Mouse (Mus musculus) B cell, adult 2 months (primary cell): ENCODE results near the gene Nr4a1.

Source experiments
- DNase-seq, 2 experiments: peaks; one replicate each; pipeline ENCODE4 v3.0.0; 2022

Nr4a1 gene

DNA sequence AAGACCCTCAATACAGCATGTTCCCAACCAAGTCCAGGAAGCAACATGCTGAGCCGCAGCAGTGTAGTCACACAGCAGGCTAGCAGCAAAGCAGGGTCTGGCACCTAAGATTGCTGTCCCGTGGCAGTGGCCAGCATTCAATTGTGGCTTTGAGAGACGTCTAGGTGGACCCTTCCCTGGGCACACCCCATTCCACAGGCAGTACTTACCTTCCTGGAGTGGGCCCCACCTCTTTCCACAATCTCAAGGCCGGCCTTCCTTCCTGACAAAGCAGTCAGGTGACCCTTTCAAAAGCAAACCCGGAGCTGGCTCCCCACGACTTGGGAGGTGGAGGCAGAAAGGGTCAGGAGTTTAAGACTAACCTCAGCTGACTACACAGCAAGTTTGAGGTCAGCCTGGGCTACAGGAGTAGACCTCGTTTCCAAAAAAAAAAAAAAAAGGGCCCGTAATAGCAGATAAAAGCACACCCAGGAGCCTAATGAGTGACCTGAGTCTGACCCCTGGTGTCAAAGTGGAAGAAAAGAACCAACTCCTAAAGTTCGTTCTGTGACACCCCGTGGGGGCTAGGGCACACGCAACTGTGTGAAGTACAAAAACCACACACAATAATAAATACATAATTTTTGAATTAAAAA lies 20.3 kb upstream of the Nr4a1 start:
- DNase-seq: no peak

DNA sequence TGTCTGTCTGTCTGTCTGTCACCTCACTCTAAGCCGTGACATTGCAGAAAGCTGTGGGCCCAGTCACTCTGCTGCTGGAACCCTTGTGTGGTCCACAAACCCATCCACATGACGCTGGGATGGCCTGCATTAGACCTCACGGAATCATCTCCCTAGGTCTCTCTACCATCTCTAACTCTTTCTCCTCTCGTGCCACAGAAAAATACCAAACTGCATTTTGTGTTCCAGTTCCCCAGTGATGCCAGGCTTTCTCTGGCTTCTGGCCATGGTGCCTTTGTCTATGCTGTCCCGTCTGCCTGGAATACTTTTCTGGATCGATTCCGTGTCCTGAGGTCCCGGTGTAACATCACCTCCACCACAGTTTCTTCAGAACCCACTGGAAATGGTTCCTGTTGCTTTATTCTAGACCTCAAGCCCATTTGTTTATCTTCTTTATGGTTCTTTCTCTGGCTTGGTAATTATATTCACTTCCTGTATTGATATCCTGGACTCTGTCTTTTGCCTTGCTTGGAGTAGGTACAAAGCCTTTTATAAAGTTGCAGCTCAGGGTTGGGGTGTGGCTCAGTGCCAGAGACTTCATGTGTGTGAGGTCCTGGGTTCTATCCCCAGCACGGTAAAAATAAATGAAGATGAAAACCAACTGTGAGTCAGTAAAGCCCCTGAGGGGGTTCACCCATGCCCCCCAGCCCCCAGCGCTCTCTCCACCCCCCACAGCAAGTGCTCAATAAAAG lies 19.3 kb upstream of the Nr4a1 start:
- DNase-seq: no peak

DNA sequence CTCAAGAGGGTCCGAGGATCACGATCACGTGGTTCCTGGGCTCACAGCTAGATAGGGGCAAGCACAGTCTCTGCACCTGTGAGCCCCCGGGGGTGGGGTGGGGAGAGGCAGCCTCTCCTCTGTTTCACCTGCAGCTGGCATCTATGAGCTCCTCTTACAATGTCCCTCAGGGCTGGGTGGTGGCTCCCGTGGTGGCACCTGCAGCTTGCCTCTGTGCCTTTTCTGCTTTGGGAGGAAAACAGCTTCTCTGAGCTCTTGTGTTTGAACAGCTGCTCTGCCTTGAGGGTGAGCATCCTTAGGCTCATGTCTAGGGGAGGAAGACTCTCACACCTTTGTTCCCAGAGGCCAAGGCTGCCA lies 18.7 kb upstream of the Nr4a1 start:
- no peak for DNase-seq

DNA sequence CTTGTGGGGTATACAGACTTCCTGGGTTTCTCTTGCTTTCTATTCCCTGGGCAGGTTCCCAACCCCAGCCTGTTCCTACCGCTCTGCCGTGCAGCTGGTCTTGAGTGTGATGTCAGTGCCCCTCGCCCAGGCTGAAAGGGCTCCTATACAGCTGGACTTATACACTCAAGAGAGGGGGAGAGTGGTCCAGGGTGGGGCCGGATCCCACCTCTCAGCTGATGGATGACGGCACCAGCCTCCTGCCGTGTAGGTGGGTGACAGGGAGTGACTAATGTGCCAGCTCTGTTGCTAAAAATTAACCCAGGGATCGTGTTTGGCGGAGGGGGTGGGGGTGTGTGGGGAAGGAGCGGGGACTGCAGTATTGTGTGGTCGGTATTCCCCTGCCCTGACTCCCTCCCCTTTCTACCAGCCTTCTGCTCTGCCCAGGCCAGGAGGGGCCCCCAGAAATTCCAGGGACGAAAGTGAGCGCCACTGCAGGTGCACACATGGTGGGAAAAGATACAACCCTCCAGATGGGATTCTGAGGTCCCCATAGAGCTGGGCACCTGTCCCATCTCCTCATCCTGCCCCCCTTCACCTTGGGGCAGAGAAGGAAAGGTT lies 18.2 kb upstream of the Nr4a1 start:
- DNase-seq: no peak

DNA sequence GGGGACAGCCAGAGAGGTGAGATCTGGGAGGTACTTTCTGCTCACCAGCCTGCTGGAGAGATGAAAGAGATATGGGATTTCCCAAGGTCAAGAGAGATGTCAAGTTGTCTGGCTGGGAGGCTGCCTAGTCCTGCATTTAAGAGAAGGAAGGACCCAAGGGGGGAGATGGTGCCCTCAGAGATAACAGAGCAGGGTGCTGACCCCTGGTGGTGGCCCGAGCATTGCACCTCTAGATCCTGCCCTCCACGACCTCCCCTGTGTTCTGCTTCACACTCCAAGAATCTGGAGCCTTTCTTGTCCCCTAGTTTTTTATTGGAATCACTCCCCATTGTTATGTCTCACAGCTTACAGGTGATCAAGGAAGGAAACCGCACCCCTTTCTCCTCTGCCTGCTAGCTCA lies 17.2 kb upstream of the Nr4a1 start:
- DNase-seq: peak; percentile 86 to 88

DNA sequence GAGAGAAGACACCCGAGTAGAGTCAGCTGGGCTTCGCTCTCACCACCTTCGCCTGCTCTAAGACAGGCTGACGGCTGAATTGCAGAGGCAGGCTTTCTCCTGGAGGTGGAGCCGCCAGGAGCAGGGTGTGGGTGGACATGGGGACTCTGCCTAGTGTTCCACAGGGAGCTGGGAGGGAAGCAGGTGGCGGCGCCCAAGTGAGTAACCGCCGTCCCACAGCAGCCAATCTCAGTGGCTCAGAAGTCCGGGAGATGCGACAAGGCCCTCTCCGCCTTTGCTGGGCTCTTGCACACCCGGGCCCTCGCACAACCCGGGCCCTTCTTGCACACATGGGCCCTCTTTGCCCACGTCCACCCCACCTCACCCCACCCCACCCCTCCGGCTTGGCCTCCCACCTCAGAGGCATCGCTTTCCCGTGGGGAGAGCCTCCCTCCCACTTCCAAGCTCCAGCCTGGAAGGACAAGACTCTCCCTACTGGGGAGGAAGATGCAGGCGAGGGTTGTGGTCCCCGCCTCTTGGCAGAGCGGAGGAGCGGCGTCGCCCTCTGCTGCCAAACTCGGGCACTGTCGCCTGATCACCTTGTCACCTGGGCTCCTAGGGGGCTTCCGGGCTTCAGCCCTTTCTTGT lies 15.1 kb upstream of the Nr4a1 start:
- peak; percentile 72 to 73 for DNase-seq

DNA sequence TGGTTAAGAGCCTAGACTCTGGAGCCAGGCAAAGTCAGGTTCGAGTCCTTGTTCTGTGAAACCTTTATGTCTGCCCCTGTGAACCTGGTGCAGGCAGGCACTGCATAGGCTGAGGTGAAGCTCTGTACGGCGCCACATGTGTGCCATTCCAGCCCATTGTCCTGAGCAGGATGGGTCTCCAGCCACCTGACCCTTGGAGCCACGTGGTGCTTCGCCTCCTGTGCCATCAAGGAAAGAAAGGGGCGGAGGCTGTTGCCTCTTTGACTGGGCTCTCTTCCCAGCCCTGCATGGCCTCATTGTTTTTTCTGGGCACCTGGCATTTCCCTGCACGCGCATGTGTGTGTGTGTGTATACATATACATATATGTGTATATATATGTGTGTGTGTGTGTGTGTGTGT lies 14.2 kb upstream of the Nr4a1 start:
- no peak for DNase-seq

DNA sequence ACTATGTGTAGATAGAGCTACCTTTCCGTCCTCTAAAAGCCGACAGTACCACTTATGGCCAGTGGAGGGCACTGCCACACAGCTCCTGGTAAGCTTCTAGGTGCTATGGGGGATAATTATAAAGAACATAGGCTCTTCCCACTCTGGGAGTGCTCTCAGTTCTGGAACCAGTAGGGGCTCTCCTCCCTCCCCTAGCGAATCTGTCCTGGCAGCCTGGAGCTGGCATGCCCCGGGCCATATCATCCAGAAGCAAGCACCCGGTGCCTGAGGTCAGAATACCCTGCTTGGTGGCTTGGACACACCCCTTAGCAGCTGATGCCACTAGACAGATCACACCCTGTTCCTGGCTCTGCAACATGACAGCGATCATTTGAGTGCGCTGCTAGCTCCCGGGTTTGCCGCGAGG lies 13.3 kb upstream of the Nr4a1 start:
- peak; percentile 90 to 91 for DNase-seq

DNA sequence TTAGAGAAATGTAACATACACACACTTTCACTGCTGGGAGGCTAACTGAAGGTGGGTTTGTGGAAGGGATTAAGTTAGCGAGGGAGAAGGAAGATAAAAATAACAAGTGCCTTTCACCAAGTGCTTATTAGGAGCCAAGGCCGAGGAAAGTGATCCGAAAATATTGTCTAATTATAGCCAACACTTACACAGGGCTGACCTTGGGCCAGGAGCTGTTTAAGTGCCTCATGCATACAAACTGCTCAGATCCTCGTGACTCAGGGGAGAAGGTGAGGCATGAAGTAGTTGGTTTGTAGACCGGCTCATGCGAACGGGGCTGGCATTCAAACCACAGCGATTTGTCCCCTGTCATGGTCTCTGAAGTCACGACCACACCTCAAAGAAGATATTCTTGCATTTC lies 12.8 kb upstream of the Nr4a1 start:
- DNase-seq: no peak

DNA sequence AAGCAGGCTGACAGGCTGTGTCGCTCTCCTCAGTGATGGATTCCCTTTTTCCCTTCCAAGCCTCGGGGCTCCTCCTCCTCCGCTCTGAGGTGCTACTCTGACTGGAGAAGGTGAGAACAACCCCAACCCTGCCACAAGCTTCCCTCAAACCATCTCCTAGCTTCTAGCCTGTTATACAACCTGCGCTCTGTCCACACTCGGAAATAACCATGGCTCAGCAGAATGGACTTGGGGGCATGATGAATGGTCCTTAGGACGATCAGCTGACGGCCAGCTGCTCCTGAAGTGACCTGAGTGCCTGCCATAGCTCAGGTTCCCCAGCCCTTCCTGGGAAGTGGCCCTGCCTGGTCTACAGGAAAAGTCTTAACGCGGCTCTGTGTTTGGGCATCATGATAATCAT lies 12.2 kb upstream of the Nr4a1 start:
- no peak for DNase-seq

DNA sequence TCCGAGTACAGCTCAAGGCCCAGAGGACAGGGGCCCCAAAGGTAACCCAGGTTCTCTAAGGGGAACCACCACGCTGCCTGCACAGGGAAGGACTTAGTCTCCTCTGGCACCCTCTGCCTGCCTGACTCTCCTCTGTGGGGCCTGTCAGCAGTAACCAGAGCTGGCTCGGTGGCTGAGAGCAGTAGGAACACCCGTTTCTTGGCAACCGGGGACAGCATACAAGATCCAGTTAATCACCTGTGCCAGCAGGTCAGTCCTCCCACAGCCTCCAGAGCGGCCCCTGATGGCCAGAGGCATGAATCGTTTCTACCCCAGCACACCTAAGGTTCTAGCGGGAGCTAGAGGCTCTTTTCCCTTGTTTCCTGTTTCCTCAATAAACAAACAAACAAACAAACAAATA lies 11.4 kb upstream of the Nr4a1 start:
- DNase-seq: peak; percentile 57 to 58

DNA sequence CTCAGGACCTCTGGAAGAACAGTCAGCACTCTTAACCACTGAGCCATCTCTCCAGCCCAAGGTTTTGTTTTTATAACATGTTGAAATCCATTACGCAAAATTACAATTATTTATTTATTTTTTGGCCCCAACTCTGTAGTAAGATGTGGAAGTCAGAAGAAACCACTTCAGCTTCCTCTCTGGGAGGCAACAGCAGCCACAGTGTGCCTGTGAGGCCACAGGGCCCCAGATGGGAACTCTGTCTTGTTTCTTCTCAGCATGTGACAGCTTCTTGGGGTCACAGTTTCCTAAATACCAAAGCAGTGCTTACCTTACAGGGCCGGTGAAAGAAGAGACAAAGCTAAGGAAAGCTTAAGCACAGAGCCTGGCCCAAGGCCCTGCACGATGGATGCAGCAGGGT lies 10.1 kb upstream of the Nr4a1 start:
- no peak for DNase-seq

DNA sequence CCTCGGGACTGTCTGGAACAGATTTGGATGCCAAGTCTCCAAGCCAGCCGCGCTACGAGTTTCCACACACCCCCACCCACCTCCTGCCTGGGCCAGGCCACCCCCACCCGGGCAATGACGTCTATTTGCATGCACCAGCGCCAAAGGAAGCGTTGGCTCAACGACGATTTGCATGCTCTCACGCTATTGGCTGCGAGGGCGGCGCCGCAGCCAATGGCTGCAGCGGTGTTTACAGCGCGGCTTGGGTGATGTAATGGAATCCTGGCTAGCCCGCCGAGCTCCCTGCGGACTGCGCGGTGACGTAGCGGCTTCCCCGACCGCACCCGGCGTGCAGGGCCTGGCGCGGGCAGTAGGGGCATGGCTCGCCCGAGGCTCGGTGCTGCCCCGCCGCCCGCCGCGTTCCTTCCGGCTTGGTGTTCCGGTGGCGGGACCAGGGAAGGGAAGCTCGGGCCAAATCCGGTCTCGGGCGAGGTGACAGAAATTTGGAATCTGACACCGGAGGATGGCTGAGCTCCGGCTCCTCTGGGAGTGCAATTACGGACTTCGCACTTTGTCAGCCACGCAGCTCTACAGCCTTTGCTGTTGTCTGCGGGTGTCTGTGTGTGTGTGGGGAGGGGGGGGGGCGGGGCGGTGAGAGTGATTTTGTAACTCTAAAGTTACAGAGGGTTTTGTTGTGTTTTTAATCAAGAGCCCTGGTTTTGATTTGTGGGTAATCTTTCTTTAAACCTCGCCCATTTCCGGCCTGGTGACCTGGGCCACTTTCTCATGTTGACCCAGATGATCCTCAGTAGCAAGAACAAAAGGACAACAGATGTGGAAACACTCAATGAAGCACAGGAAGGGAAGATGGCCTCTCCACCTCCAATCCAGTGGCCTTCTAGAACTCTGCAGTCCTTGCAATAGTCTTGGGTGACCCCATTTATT lies 7.6 kb upstream of the Nr4a1 start:
- DNase-seq: peak; percentile 96 to 97

DNA sequence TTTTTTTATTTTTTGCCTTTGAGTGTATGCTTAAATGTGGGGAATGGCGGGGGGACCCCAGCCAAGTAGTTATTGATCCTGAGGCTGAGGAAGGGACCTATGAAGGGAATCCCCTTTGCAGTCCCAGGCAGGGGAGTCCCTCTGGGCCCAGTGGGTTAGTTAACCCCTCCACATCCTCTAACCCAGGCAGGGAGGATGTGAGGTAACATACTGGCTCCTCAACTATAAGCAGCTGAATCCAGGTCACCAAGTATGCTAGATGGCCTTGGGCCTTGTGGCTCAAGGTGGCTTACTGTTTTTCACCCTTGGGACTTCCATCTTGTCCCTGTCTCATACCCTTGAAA lies 6.9 kb upstream of the Nr4a1 start:
- peak; percentile 40 to 55 for DNase-seq

DNA sequence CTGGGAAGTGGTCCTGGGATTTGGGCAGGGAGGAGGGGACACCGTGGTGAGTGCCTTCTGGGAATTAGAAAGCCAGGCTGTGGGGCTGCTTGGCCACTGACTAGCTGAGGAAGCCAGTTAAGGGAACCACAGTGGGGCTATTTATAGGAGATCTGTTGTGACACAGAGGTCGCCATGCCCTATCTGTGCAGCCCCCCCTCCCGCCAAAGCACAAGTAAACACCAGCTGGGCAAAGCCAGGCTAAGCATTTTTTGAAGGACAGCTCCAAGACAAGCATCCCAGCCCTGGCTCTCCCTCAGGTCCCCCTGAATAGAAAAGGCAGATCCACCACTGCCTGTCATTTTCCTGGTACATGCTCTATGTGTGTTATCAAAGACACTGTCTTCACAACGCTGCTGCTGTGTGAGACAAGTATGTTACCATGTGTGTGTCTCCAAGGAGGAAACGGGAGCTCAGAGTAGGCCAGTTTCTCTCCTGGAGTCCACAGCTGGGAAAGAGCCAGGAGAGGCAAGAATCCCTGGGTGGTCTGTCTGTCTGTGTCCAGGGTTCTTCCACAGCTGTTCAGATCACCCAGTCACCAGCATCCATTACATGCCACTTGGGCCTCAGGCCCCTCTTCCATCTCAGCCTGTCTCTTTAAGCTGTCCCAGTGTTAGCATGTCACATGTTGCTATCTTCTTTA lies 5.9 kb upstream of the Nr4a1 start:
- peak in 1 of 2 experiments; percentile 43 for DNase-seq

DNA sequence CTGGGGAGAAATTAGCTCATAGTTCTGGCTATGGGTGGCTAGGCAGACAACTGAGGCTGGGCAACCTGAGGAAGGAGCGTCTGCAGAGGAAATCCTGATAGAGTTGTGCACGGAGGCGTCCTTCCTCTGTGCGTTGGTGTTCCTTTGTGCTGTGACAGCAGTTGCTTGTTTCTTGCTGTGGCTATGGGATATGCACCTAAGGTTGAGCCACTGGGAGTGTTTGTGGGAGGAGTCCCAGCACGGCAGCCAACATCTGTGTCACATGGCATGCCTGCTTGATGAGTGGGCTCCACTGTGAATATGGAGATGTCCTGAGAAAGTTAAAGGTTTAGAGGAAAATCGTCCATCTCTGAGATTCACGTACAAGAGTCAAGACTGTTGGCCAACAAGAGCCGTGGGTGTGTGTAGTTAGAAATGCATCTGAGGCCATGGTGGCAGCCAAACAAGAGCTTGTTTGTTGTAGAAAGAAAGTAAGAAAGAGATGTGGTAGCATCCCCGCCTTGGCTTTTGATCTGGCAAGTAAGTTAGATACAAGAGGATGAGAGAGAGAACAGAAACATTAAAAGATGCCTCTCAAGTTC lies 3.8 kb upstream of the Nr4a1 start:
- DNase-seq: no peak

DNA sequence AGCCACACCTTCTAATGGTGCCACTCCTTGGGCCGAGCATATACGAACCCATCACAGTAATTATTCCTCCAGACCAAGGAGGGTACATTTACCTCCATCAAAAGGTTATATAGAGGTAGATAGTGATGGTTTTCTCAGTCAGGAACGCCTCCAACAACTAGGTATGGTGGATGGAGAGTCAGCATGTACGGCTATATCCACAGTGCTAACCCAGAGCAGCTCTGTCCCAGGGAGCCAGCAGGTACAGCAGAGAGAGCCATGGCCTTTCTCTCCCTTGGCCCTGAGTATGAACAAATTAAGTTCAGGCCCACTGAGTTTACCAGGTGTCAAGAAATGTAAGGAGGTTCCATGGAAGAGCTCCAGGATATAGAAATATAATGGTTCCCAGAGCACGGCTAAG lies 2.1 kb upstream of the Nr4a1 start:
- no peak for DNase-seq

DNA sequence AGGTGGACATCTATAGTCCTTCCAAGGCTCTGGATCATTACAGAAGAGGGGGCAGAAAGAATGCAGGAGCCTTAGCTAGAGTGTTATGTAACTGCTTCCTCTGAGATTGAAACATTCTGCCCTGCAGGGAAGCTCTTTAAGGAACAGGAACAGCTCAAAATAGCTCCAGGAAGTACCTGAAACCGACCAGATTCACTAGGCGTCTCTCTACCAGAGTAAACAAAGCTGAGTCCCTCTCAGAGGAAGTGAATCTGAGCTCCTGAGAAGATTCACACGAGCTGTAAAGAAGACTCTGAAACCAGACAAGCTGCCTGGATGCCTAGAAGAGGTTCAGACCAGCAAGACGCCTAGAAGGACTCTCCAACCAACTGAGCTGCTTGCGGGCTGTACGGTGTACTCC lies 1.5 kb upstream of the Nr4a1 start:
- peak; percentile 55 to 59 for DNase-seq

DNA sequence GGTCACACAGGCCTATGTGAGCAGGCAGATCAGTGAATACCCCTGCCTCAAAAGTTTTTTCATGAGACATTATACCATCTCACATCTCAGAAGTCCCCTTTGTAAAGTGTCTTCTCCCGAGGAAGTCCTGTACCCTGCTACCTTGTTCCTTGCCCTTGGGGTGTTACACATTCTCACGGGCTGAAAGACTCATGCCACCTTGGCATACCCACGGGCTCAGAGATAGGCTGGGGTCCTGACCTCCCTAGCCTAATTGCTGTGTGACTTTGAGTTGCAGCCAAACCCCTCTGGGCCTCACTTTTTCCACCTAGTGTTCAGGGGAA lies 545 bp upstream of the Nr4a1 start:
- no peak for DNase-seq

DNA sequence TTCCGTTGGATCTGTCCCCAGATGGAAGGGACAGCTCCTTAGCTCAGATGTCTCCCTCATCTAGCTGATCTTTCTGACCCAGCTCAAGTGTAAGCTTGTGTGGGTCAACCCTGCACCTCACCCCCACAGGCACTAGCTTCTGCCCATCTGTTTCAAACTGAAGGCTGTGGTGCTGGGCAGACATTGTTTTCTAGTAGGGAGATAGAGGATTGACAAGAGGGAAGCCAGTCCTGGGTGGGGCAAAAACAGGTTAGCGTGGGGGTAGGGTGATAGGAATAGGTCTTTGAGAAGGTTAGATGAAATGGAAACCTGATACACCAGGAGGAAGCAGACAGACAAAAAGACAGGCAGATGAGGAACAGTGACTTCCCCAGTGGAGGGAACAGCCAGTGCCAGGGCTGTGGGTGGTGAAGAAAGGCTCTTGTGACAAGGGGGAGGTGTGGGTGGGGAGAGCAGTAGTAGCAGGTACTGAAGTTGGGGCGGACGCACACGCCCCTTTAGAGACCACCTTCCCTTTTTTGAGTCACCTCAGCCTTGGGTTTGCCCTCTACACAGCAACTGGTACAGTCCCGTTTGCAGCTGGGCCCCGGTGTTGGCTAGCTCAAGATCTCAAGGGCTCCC lies 1.9 kb downstream of the Nr4a1 start:
- peak; percentile 58 for DNase-seq

DNA sequence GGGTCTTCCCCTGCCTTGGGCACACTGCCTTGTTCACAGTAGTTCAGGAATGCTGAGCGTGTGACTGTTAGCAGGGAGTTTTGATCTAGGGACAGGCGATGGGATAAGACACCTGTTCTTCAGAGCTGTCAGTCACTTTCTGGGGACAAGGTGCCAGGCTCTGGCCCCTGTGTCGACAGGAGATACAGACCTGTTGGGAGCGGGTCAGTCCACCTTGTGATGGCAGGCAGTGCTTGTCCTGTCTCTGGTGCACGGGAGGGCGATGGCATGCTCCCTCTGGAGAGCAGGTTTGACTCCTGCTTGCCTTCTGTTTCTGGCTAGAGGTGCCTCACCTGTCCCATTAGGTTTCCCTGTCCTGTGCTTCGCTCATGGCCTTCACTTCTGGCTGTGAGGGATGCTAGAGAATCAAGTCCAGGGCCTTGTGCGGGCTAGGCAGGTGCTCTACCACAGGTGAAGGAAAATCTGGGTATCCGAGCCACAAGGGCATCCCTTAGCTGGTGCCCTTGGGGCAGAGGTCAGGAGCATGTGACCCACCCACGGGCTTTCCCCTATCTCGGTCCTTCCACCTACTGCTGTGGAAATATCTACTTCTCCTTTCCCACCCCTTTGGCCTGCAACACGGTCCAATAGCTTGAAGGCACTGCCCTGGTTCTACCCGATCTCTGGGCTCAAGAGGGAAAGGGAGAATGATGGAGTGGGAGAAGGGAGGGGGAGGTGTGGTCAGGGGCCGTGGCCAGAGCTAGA lies 2.6 kb downstream of the Nr4a1 start:
- peak; percentile 65 to 70 for DNase-seq
